Mouse (Mus musculus): ENCODE measurements at regions not wholly inside any gene's neighbourhood (a gene's known extent, or its start where the extent isn't known, plus 50 kb on each side); places are given as distances from the start of the nearest gene placed in this dataset.

- Histone ChIP-seq H3K9me3 (no peaks in the 10 kb centered on the region), H3K4me3 (no peak overlapping the region), H3K9ac (no peak overlapping the region), H3K4me2 (no peak overlapping the region), H3K4me1 (replicated peaks) (no peaks in the 10 kb centered on the region), H3K36me3 (no peaks in the 10 kb centered on the region), H3K27me3 (peaks cover 95% of the 10 kb centered on the region), H3K27ac (replicated peaks) (no peak overlapping the region)
- ATAC-seq (ENCODE audit: low FRiP score, low read depth), result no peak
- 12% methylated on average over 2 of the region's 2 CpGs for WGBS
Measured at GRCm38 (mm10) chr7:49704635-49705034, 54.3 kb upstream of the Htatip2 start.

GRCm38 (mm10) chr7:49700734-49701133 is 58.2 kb upstream of the Htatip2 start:
- Histone ChIP-seq H3K27me3 (peaks cover 98% of the 10 kb centered on the region), H3K9ac (no peak overlapping the region), H3K9me3 (no peaks in the 10 kb centered on the region), H3K4me3 (no peak overlapping the region), H3K36me3 (no peaks in the 10 kb centered on the region), H3K4me1 (replicated peaks) (no peaks in the 10 kb centered on the region), H3K27ac (replicated peaks) (no peak overlapping the region), H3K4me2 (no peak overlapping the region)
- no peak for ATAC-seq (ENCODE audit: low FRiP score, low read depth)
- WGBS, result 22% methylated on average over 8 of the region's 8 CpGs

- Histone ChIP-seq H3K4me1 (replicated peaks) (no peaks in the 10 kb centered on the region), H3K27me3 (peaks cover 97% of the 10 kb centered on the region), H3K4me2 (no peak overlapping the region), H3K4me3 (no peak overlapping the region), H3K27ac (replicated peaks) (no peak overlapping the region), H3K36me3 (no peaks in the 10 kb centered on the region), H3K9ac (no peak overlapping the region), H3K9me3 (no peaks in the 10 kb centered on the region)
- WGBS, result 30% methylated on average over 15 of the region's 15 CpGs
- ATAC-seq (ENCODE audit: low FRiP score, low read depth), result no peak
Measured at GRCm38 (mm10) chr7:49700024-49700390, 58.9 kb upstream of the Htatip2 start.

GRCm38 (mm10) chr7:49699107-49700023 is 59.5 kb upstream of the Htatip2 start:
- H3K4me3 ChIP-seq, result no peak overlapping the region
- no peaks in the 10 kb centered on the region for H3K4me1 ChIP-seq (replicated peaks)
- no peaks in the 10 kb centered on the region for H3K9me3 ChIP-seq
- no peak overlapping the region for H3K4me2 ChIP-seq
- H3K27ac ChIP-seq (replicated peaks), result no peak overlapping the region
- no peak overlapping the region for H3K9ac ChIP-seq
- H3K27me3 ChIP-seq, result peaks cover 97% of the 10 kb centered on the region
- no peaks in the 10 kb centered on the region for H3K36me3 ChIP-seq
- 18% methylated on average over 13 of the region's 13 CpGs for WGBS
- peak; percentile 72 for ATAC-seq (ENCODE audit: low FRiP score, low read depth)

GRCm38 (mm10) chr7:49696228-49696627 is 59.6 kb upstream of the Dbx1 start:
- Histone ChIP-seq H3K4me2 (no peak overlapping the region), H3K9me3 (no peaks in the 10 kb centered on the region), H3K27ac (replicated peaks) (no peak overlapping the region), H3K36me3 (no peaks in the 10 kb centered on the region), H3K9ac (no peak overlapping the region), H3K4me3 (no peak overlapping the region), H3K27me3 (peaks cover 96% of the 10 kb centered on the region), H3K4me1 (replicated peaks) (no peaks in the 10 kb centered on the region)
- WGBS, result 13% methylated on average over 6 of the region's 6 CpGs
- ATAC-seq (ENCODE audit: low FRiP score, low read depth), result no peak

GRCm38 (mm10) chr7:49689546-49689945 is 52.9 kb upstream of the Dbx1 start:
- Histone ChIP-seq H3K4me1 (replicated peaks) (no peaks in the 10 kb centered on the region), H3K36me3 (no peaks in the 10 kb centered on the region), H3K4me3 (no peak overlapping the region), H3K9me3 (no peaks in the 10 kb centered on the region), H3K4me2 (no peak overlapping the region), H3K27ac (replicated peaks) (no peak overlapping the region), H3K27me3 (peaks cover 94% of the 10 kb centered on the region), H3K9ac (no peak overlapping the region)
- ATAC-seq (ENCODE audit: low FRiP score, low read depth), result no peak
- 38% methylated on average over 6 of the region's 6 CpGs for WGBS

- peaks cover 94% of the 10 kb centered on the region for H3K27me3 ChIP-seq
- no peaks in the 10 kb centered on the region for H3K9me3 ChIP-seq
- no peak for ATAC-seq (ENCODE audit: low FRiP score, low read depth)
- no peak overlapping the region for H3K27ac ChIP-seq (replicated peaks)
- no peak overlapping the region for H3K4me3 ChIP-seq
- no peaks in the 10 kb centered on the region for H3K36me3 ChIP-seq
- no peak overlapping the region for H3K4me2 ChIP-seq
- 2% methylated on average over 10 of the region's 10 CpGs for WGBS
- no peak overlapping the region for H3K9ac ChIP-seq
- H3K4me1 ChIP-seq (replicated peaks), result no peaks in the 10 kb centered on the region
Measured at GRCm38 (mm10) chr7:49688521-49689399, 52.1 kb upstream of the Dbx1 start.

GRCm38 (mm10) chr7:49687658-49688376 is 51.2 kb upstream of the Dbx1 start:
- no peak for ATAC-seq (ENCODE audit: low FRiP score, low read depth)
- WGBS, result 13% methylated on average over 10 of the region's 10 CpGs
- Histone ChIP-seq H3K27me3 (peaks cover 94% of the 10 kb centered on the region), H3K4me3 (no peak overlapping the region), H3K9ac (no peak overlapping the region), H3K4me2 (no peak overlapping the region), H3K4me1 (replicated peaks) (no peaks in the 10 kb centered on the region), H3K9me3 (no peaks in the 10 kb centered on the region), H3K27ac (replicated peaks) (no peak overlapping the region), H3K36me3 (no peaks in the 10 kb centered on the region)

- WGBS, result 9% methylated on average over 11 of the region's 11 CpGs
Measured at GRCm38 (mm10) chr7:49686992-49687391, 50.3 kb upstream of the Dbx1 start.

More at GRCm38 (mm10) chr7:49686992-49687391, 50.3 kb upstream of the Dbx1 start:
- no peak overlapping the region for H3K4me2 ChIP-seq
- H3K4me3 ChIP-seq, result no peak overlapping the region
- peaks cover 94% of the 10 kb centered on the region for H3K27me3 ChIP-seq
- no peaks in the 10 kb centered on the region for H3K4me1 ChIP-seq (replicated peaks)
- H3K9me3 ChIP-seq, result no peaks in the 10 kb centered on the region
- H3K9ac ChIP-seq, result no peak overlapping the region
- H3K36me3 ChIP-seq, result no peaks in the 10 kb centered on the region
- H3K27ac ChIP-seq (replicated peaks), result no peak overlapping the region
- ATAC-seq (ENCODE audit: low FRiP score, low read depth), result no peak; the same call in 1 of the 2 replicates

Measured in hindbrain, embryonic 15.5 days (tissue).